Mouse (Mus musculus): ENCODE measurements around the gene Ifnar1. TPM values are rescaled to one million over a fixed set of nuclear protein-coding genes. Genes with fewer than 3 reads are reported as not detected.
A peak's percentile ranks its signal among the peaks of the same experiment; 100 is the strongest.

Ifnar1 gene
- total RNA-seq, 2 experiments from 2014 or later = 16.3 to 22.2 TPM

DNA sequence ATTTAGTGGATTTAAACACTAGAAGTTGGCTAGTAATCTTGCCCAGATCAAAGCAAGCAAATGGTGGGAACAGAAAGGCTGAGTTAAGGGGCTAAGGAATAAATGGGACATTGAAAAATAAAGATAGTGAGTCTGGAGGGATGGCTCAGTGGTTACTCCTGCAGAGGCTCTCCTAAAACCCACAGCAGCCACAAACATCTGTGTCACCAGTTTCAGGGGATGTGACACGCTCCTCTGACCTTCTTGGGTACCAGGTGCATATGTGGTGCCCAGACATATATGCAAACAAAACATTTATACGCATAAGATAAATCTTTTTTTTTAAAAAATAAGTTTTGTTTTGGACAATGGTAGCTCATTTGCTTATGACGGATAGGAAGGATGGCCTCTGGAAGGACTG is 25.6 kb upstream of the Ifnar1 start:
- ATAC-seq (replicated peaks; ENCODE audit: low FRiP score, low TSS enrichment, poor library complexity, severe bottlenecking) = no peak

- no peak for ATAC-seq (replicated peaks; ENCODE audit: low FRiP score, low TSS enrichment, poor library complexity, severe bottlenecking)
Measured at GRCm38 (mm10) chr16:91459841-91460370, 25.1 kb upstream of the Ifnar1 start.

DNA sequence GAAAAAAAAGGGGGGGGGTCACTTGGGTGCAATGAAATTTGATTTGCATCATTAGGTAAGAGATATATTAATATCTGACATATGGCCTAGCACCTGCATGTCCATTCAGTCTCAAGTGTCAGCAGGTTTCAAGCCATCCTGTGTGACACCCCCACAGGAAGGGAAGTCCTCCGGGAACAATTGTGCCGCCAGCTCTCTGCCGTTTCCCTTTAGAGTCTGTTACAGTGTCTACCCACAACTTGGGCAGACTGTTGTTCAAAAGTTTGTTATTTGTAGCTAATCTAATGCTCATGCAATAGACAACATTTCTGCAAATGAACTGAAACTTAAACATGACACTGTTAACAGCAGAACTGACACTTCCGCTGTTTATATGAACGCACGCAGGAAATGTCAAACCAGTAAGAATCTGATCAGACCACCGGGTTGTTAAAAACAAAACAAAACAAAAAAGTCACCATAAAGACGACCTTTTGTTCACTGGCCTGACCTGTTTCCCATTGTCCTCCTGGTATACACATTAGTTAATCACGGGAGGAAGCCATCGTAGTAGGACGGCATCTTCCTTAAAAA is 23.9 kb upstream of the Ifnar1 start:
- ATAC-seq (replicated peaks; ENCODE audit: low FRiP score, low TSS enrichment, poor library complexity, severe bottlenecking) = no peak

GRCm38 (mm10) chr16:91461773-91462181 is 23.3 kb upstream of the Ifnar1 start:
- ATAC-seq (replicated peaks; ENCODE audit: low FRiP score, low TSS enrichment, poor library complexity, severe bottlenecking) = no peak

DNA sequence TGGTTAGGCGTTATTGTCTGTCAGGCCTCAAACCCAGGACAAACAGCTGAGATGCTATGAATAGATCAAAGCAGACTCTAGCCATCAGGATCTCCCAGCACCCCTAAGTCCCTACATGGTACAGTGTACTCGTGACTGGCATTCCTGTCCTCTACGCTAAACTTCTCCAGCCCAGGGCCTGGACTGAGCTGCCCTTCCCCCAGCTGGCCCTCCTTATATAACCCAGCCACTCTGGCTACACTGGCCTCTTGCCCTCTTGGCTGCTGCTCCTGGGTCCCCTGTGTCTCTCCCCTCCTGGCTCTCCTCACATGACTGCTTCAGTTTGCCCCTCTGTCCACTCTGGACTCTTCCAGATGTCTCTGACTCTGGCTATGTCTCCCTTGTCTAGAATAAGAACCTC is 22.4 kb upstream of the Ifnar1 start:
- ATAC-seq (replicated peaks; ENCODE audit: low FRiP score, low TSS enrichment, poor library complexity, severe bottlenecking) = no peak

GRCm38 (mm10) chr16:91463400-91463799 is 21.6 kb upstream of the Ifnar1 start:
- no peak for ATAC-seq (replicated peaks; ENCODE audit: low FRiP score, low TSS enrichment, poor library complexity, severe bottlenecking)

GRCm38 (mm10) chr16:91463836-91464400 is 21.1 kb upstream of the Ifnar1 start:
- no peak for ATAC-seq (replicated peaks; ENCODE audit: low FRiP score, low TSS enrichment, poor library complexity, severe bottlenecking)

- peak; percentile 89 for ATAC-seq (replicated peaks; ENCODE audit: low FRiP score, low TSS enrichment, poor library complexity, severe bottlenecking)
Measured at GRCm38 (mm10) chr16:91464594-91465504, 20.2 kb upstream of the Ifnar1 start.

DNA sequence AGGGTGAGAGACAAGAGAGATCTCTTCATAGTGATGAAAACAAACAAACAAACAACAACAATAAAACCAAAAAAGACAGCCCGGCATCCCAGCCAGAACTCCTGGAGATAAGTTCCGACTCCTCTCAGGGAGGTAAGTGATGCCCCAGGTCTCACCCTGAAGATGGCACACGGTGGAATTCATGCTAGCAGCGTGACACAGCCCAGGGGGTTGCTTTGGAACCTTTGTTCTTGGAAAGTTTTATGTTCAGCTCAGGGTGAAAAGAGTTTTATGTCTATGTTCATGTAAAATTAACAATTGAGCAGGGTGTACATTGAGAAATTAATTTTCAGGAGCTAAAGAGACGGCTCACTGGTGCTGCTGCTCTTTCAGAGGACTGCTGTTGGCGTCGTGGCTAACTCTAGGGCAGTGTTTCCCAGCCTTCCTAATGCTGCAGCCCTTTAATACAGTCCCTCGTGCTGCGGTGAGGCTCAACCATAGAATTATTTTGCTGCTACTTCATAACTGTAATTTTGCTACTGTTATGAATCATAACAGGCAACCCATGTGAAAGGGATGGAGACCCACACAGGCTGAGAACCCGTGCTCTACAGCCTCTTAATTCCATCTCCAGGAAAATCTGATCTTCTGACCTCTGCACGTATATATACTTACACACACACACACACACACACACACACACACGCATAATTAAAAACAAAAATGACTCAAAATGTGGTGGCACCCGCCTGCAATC is 19.4 kb upstream of the Ifnar1 start:
- no peak for ATAC-seq (replicated peaks; ENCODE audit: low FRiP score, low TSS enrichment, poor library complexity, severe bottlenecking)

DNA sequence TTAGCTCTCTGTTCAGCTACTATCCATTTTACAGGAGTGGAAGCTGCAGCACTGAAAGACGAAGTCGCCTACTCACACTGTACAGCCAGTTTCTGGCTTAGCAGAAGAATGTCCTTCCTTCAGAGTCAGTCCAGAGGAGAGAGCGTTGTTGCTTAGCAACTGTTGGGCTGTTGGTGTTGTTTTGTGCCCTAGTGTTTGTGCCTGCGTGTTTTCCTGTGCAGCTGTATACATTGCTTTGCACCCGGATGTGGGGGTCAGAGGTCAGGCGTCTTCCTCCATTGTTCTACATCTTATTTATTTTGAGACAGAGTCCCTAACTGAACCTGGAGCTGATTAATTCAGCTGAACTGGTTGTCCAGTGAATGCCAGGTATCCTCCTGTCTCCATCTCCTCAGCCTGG is 18.5 kb upstream of the Ifnar1 start:
- no peak for ATAC-seq (replicated peaks; ENCODE audit: low FRiP score, low TSS enrichment, poor library complexity, severe bottlenecking)

DNA sequence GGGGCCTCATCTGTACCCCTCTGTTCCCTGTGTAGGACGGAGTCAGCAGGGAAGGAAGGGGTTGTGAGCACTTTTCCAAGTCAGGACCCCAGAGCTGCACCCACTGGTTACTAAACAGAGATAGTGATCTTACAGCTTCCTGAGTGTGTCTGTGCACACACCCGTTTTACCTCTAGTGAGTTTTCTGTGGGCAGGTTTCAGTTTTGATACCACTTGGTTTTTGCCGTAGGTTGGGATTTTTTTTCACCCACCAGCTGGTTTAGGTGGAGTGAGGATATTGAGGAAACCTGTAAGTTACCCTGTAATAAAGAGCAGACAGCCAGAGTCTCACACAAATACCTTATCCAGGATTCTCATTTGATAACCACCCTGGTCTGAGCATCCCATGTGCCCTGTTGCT is 14.6 kb upstream of the Ifnar1 start:
- no peak for ATAC-seq (replicated peaks; ENCODE audit: low FRiP score, low TSS enrichment, poor library complexity, severe bottlenecking)

- peak; percentile 67 for ATAC-seq (replicated peaks; ENCODE audit: low FRiP score, low TSS enrichment, poor library complexity, severe bottlenecking)
Measured at GRCm38 (mm10) chr16:91471481-91471880, 13.6 kb upstream of the Ifnar1 start.

- ATAC-seq (replicated peaks; ENCODE audit: low FRiP score, low TSS enrichment, poor library complexity, severe bottlenecking) = no peak
Measured at GRCm38 (mm10) chr16:91475753-91476152, 9.3 kb upstream of the Ifnar1 start.

GRCm38 (mm10) chr16:91478067-91478466 is 7.0 kb upstream of the Ifnar1 start:
- ATAC-seq (replicated peaks; ENCODE audit: low FRiP score, low TSS enrichment, poor library complexity, severe bottlenecking) = no peak

DNA sequence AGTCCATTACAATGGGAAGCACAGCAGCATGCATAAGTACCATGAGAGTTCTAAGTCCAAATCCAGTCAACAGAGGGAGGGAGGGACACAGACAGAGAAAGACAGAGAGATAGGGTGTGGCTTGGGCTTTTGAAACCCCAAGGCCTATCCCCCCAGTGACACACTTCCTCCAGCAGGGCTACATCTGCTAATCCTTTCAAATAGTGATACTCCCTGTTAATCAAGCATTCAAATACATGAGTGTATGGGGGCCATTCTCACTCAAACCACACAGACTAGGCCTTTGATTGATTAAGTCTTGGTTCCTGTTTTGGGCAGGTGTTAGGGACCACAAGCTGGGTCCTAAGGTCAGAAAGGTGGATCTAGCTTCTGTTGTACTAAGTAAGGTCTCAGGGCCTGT is 4.5 kb upstream of the Ifnar1 start:
- ATAC-seq (replicated peaks; ENCODE audit: low FRiP score, low TSS enrichment, poor library complexity, severe bottlenecking) = no peak

- 0 out of 2 replicates have a peak, but pooled peaks have one; percentile 5 for ATAC-seq (replicated peaks; ENCODE audit: low FRiP score, low TSS enrichment, poor library complexity, severe bottlenecking)
Measured at GRCm38 (mm10) chr16:91484387-91484786, 651 bp upstream of the Ifnar1 start.

DNA sequence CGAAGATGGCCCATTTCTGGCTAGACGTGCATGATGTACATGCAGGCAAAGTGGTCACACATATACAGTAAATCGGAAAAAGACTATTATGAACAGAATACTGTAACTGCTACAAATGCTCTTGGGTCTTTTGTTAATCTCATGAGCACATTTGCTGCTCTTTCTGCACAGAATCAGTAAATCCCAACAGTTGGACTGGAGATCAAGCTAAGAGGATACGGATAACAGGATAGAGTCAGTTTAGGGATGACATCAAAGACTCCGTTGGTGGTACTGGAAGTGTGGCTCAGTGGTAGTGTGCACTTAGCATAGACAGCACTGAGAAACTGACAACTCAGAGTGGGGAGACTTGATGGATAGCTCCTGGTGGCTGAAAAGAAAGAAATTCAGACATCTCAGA is 803 bp downstream of the Ifnar1 start:
- ATAC-seq (replicated peaks; ENCODE audit: low FRiP score, low TSS enrichment, poor library complexity, severe bottlenecking) = no peak

DNA sequence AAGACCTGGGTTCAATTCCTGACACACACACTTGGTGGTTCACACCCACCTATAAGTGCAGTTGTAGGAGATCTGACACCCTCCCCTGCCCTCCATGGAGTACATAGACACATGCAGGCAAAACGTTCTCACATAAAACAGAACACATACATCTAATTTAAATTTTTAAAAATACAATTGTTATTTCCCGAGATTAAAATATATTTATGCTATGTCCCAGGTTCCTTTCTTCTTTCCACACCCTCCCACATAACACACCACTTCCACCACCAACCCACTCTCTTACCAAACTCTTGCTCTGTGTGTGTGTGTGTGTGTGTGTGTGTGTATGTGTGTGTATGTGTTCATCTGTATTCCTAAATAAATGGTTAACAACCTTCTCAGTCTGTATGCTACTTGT is 3.0 kb downstream of the Ifnar1 start:
- ATAC-seq (replicated peaks; ENCODE audit: low FRiP score, low TSS enrichment, poor library complexity, severe bottlenecking) = no peak

DNA sequence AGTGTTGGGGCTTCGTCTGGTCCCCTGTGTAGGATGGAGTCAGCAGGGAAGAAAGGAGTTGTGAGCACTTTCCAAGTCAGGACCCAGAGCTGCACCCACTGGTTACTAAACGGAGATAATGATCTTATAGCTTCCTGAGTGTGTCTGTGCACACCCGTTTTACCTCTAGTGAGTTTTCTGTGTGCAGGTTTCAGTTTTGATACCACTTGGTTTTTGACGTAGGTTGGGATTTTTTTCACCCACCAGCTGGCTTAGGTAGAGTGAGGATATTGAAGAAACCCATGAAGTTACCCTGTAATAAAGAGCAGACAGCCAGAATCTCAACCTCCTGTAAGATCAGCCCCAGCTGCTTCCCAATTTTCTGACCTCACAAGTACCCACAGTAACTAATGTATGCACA is 5.9 kb downstream of the Ifnar1 start:
- ATAC-seq (replicated peaks; ENCODE audit: low FRiP score, low TSS enrichment, poor library complexity, severe bottlenecking) = no peak

- ATAC-seq (replicated peaks; ENCODE audit: low FRiP score, low TSS enrichment, poor library complexity, severe bottlenecking) = no peak
Measured at GRCm38 (mm10) chr16:91491473-91491872, 6.4 kb downstream of the Ifnar1 start.
